Mouse (Mus musculus): ENCODE measurements around the gene Ap2b1.

GRCm38 (mm10) chr11:83297816-83298215 is 1.0 kb upstream of the Ap2b1 start:
- TF ChIP-seq CTCF (IDR thresholded peaks at IDR 0.05; ENCODE audit: low read depth) (no peak), EP300 (IDR thresholded peaks at IDR 0.05; ENCODE audit: low read depth) (no peak)

Data from heart, postnatal 0 days (tissue).